Mouse (Mus musculus): ENCODE data around the gene Traf3ip1.

- TF ChIP-seq CTCF (IDR thresholded peaks at IDR 0.05; ENCODE audit: borderline replicate concordance, insufficient read depth, low read depth, low read length), result no peak
- TF ChIP-seq POLR2A (IDR thresholded peaks at IDR 0.05; ENCODE audit: borderline replicate concordance, insufficient read depth, low read length), result no peak
These were observed 40.1 kb upstream of the Traf3ip1 start for GRCm38 (mm10) chr1:91454366-91454765.
